Mouse (Mus musculus) myocyte (in vitro differentiated cells): ENCODE results near the gene Oaf. TPM values are rescaled to one million over a fixed set of nuclear protein-coding genes. Genes with fewer than 3 reads are reported as not detected.

Experiments
- H3K27me3 ChIP-seq: one replicate; pipeline ENCODE4 v1.6.1; 2011; ENCODE audit not compliant: control insufficient read depth, insufficient read depth, insufficient read length
- H3K36me3 ChIP-seq: one replicate; pipeline ENCODE4 v1.6.1; 2011; ENCODE audit not compliant: control insufficient read depth, insufficient read depth
- H3K4me2 ChIP-seq: one replicate; pipeline ENCODE4 v1.6.1; 2011; ENCODE audit warnings: low read depth, control low read depth
- H3K4me3 ChIP-seq: one replicate; pipeline ENCODE4 v1.5.1; 2011; ENCODE audit warnings: mild to moderate bottlenecking, control low read depth, moderate library complexity
- H3K79me2 ChIP-seq: one replicate; pipeline ENCODE4 v1.6.1; 2011; ENCODE audit not compliant: control insufficient read depth, insufficient read depth
- H3ac ChIP-seq: one replicate; pipeline ENCODE4 v1.6.1; 2011; ENCODE audit not compliant: control insufficient read depth, insufficient read length
- CEBPB ChIP-seq: IDR thresholded peaks from 2 replicates; pipeline ENCODE4 v1.6.1; 2011; ENCODE audit warnings: mild to moderate bottlenecking, moderate library complexity; ENCODE audit not compliant: poor library complexity, insufficient read depth, severe bottlenecking
- E2F4 ChIP-seq: IDR thresholded peaks from one replicate; pipeline ENCODE4 v1.6.1; 2011; ENCODE audit warnings: mild to moderate bottlenecking, control low read depth, moderate library complexity; ENCODE audit not compliant: insufficient read depth
- MAX ChIP-seq: IDR thresholded peaks from one replicate; pipeline ENCODE4 v1.6.1; 2011; ENCODE audit warnings: low read depth, mild to moderate bottlenecking, control low read depth
- MYOD1 ChIP-seq, 3 experiments: IDR thresholded peaks; one replicate each; pipeline ENCODE4 v1.6.1; 2011; ENCODE audit warnings: control low read depth in 2 of 3, low read depth in 2 of 3, mild to moderate bottlenecking in 2 of 3, moderate library complexity in 1 of 3; ENCODE audit not compliant: insufficient read length in 2 of 3, control insufficient read depth in 1 of 3
- MYOG ChIP-seq, 3 experiments: IDR thresholded peaks; one replicate each; pipeline ENCODE4 v1.6.1; 2011; ENCODE audit warnings: control low read depth in 2 of 3, low read depth in 2 of 3, mild to moderate bottlenecking in 2 of 3; ENCODE audit not compliant: insufficient read length in 2 of 3, control insufficient read depth in 1 of 3, insufficient read depth in 1 of 3
- POLR2A ChIP-seq: IDR thresholded peaks from one replicate; pipeline ENCODE4 v1.6.1; 2011; ENCODE audit warnings: low read depth, mild to moderate bottlenecking, control low read depth, moderate library complexity; ENCODE audit not compliant: insufficient read length
- POLR2AphosphoS2 ChIP-seq: IDR thresholded peaks from one replicate; pipeline ENCODE4 v1.6.1; 2011; ENCODE audit warnings: low read depth, control low read depth; ENCODE audit not compliant: insufficient read length
- REST ChIP-seq: IDR thresholded peaks from one replicate; pipeline ENCODE4 v1.6.1; 2011; ENCODE audit warnings: mild to moderate bottlenecking, control low read depth, moderate library complexity; ENCODE audit not compliant: insufficient read depth, insufficient read length
- SRF ChIP-seq: IDR thresholded peaks from one replicate; pipeline ENCODE4 v1.6.1; 2011; ENCODE audit warnings: low read depth; ENCODE audit not compliant: control insufficient read depth, insufficient read length
- TCF12 ChIP-seq: IDR thresholded peaks from one replicate; pipeline ENCODE4 v1.6.1; 2011; ENCODE audit warnings: mild to moderate bottlenecking, control low read depth; ENCODE audit not compliant: poor library complexity, insufficient read depth, severe bottlenecking
- TCF3 ChIP-seq: IDR thresholded peaks from one replicate; pipeline ENCODE4 v1.6.1; 2011; ENCODE audit warnings: low read depth, control low read depth; ENCODE audit not compliant: insufficient read length
- USF1 ChIP-seq: IDR thresholded peaks from one replicate; pipeline ENCODE4 v1.6.1; 2011; ENCODE audit warnings: low read depth, mild to moderate bottlenecking, control low read depth, moderate library complexity
- polyA plus RNA-seq: library from polyadenylated mRNA; unstranded; fragments of >200 nt; fragmentation: generic; extraction: Trizol; gene quantifications from one replicate; pipeline ENCODE4 v1.2.1, GENCODE M21; 2012; ENCODE audit warnings: missing spikeins

Oaf gene
- polyA plus RNA-seq, 1 experiment, result 27.1 TPM

DNA sequence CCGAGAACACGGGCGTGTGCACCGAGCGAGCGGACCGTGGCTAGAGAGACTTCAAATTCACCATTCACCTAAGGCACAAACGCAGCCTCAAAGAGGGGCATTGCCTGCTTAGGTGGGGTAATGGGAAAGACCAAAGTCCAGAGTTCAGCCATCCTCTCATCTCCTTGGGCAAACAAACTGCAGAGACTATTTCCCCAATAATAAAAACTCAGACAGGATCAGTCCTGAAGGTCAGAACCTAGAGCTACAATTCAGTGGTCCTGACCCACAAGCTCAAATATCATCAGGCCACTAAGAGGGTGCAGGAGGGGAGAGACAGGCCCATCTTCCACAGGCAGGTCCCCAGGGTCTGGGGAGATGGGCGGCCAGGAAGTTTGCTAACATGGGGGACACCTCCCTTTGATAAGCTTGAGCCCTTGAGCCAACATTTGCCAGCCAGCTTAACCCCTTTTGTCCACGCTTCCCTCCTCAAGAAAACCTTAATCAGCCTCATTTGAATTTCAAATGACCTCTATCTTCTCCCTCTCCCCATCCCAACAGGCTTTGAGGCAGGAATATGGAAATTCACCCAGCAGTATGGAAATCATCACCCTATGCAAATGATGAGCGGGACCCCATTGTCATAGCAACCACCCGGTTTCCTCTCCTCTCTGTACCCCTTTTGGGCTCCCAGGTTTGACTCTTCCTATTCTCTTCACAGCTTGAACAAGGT is 51.2 kb downstream of the Oaf start:
- peaks cover 46% of the 10 kb centered on the region for H3K27me3 ChIP-seq
- no peak overlapping the region for H3ac ChIP-seq
- H3K4me2 ChIP-seq, result no peak overlapping the region
- no peak for TF ChIP-seq MYOD1 (IDR thresholded peaks at IDR 0.05; ENCODE audit: control insufficient read depth in 1 of 3, insufficient read length in 2 of 3, low read depth in 2 of 3)
- no peak for TF ChIP-seq USF1
- no peak for TF ChIP-seq TCF12
- TF ChIP-seq POLR2A, result no peak
- TF ChIP-seq MAX, result no peak
- TF ChIP-seq SRF, result no peak
- TF ChIP-seq MYOG (IDR thresholded peaks at IDR 0.05; ENCODE audit: control insufficient read depth in 1 of 3, insufficient read depth in 1 of 3, insufficient read length in 2 of 3, low read depth in 2 of 3), result no peak
- no peak for TF ChIP-seq REST
- no peak for TF ChIP-seq CEBPB
- TF ChIP-seq TCF3, result no peak
- no peak for TF ChIP-seq E2F4
- no peak for TF ChIP-seq POLR2AphosphoS2
- H3K4me3 ChIP-seq, result no peak overlapping the region
- no peaks in the 10 kb centered on the region for H3K36me3 ChIP-seq
- no peaks in the 10 kb centered on the region for H3K79me2 ChIP-seq

DNA sequence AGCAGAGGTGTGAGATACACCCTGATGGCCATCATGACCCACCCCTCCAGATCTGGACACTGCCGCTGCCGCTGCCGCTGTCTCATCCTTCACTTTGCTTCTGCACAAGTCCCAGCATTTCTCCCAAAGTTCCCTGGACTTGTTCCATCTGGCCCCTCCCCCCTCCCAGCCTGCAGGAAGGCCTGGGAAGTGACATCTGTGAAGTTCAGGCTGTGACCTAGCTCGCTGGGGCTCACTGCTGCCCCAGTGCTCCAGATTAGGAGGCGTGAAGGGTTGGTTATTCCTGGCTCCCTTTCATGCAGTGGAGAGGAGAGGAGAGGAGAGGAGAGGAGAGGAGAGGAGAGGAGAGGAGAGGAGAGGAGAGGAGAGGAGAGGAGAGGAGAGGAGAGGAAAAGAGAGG is 60.1 kb downstream of the Oaf start:
- Histone ChIP-seq H3K79me2 (no peaks in the 10 kb centered on the region), H3ac (no peak overlapping the region), H3K4me3 (no peak overlapping the region), H3K27me3 (peaks cover 58% of the 10 kb centered on the region), H3K4me2 (no peak overlapping the region), H3K36me3 (no peaks in the 10 kb centered on the region)
- TF ChIP-seq MYOD1 (IDR thresholded peaks at IDR 0.05; ENCODE audit: control insufficient read depth in 1 of 3, insufficient read length in 2 of 3, low read depth in 2 of 3) (no peak), USF1 (no peak), E2F4 (no peak), CEBPB (no peak), TCF12 (no peak), POLR2AphosphoS2 (no peak), MAX (no peak), POLR2A (no peak), REST (no peak), TCF3 (no peak), SRF (no peak), MYOG (IDR thresholded peaks at IDR 0.05; ENCODE audit: control insufficient read depth in 1 of 3, insufficient read depth in 1 of 3, insufficient read length in 2 of 3, low read depth in 2 of 3) (no peak)

DNA sequence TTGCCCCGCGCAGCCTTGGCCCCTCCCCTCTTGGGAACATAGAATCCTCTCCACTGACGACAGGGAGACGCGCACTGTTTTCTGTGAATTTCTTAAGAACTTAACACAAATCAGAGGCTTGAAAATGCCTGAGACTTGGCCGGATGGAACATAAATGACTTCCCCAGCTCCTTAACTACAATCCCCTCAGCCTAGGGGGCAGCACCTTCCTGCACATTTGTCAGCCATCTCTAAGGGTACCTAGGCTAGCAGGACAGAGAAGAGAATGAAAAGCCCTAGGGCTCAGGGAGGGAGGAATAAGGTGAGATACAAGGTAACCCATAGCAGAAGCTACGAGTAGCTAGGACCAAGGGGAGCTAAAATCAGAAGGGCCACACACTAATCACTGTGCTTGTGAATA is 61.5 kb downstream of the Oaf start:
- H3K27me3 ChIP-seq, result peaks cover 63% of the 10 kb centered on the region
- H3ac ChIP-seq, result no peak overlapping the region
- no peaks in the 10 kb centered on the region for H3K36me3 ChIP-seq
- no peak overlapping the region for H3K4me2 ChIP-seq
- no peak overlapping the region for H3K4me3 ChIP-seq
- H3K79me2 ChIP-seq, result no peaks in the 10 kb centered on the region
- TF ChIP-seq MAX (no peak), TCF3 (no peak), TCF12 (no peak), POLR2A (no peak)

Other genes starting within 250 kb of the Oaf start
- gene Arhgef12, start 132.7 kb downstream of the Oaf start, polyA plus RNA-seq, result 12.9 TPM
- 0.07 TPM for gene Tmem136, start 123.3 kb downstream of the Oaf start, polyA plus RNA-seq
- not detected for gene Pou2f3, start 29.5 kb downstream of the Oaf start, polyA plus RNA-seq
- gene Trim29, start 70.9 kb upstream of the Oaf start, polyA plus RNA-seq, result 0.05 TPM